Mouse (Mus musculus) embryonic fibroblast, embryonic 13.5 days (primary cell): ENCODE measurements around the gene Cemip2.

ENCODE experiments used
- CTCF ChIP-seq: IDR thresholded peaks from 2 replicates; pipeline ENCODE4 v1.5.1; 2011; ENCODE audit warnings: mild to moderate bottlenecking, control low read depth, low read length, moderate library complexity, borderline replicate concordance; ENCODE audit not compliant: insufficient read depth
- POLR2A ChIP-seq: IDR thresholded peaks from 2 replicates; pipeline ENCODE4 v1.6.1; 2011; ENCODE audit warnings: low read depth, mild to moderate bottlenecking, control low read depth, low read length, moderate library complexity

- TF ChIP-seq POLR2A (no peak), CTCF (no peak)
These were observed 11.5 kb downstream of the Cemip2 start for GRCm38 (mm10) chr19:21789676-21790075.
